Mouse (Mus musculus) liver, embryonic 12.5 days (tissue): Measurements from ENCODE around the gene Xpo5. TPM values are rescaled to one million over a fixed set of nuclear protein-coding genes. Genes with fewer than 3 reads are reported as not detected.

Experiments
- ATAC-seq: fragments of 200-750 bp; cut with Nextera tagmentation; 2 replicates; pipeline ENCODE4 v1.8.0; 2017; ENCODE audit warnings: moderate number of reproducible peaks, mild to moderate bottlenecking, moderate library complexity
- H3K27ac ChIP-seq: fragments of 300-500 bp; sonication (generic); 2 replicates; pipeline ENCODE4 v1.5.1; 2016; ENCODE audit warnings: mild to moderate bottlenecking
- H3K27me3 ChIP-seq: fragments of 300-500 bp; sonication (generic); replicated peaks from 2 replicates; pipeline ENCODE4 v1.6.1; 2016; ENCODE audit warnings: mild to moderate bottlenecking, moderate library complexity
- H3K36me3 ChIP-seq: fragments of 300-500 bp; sonication (generic); 2 replicates; pipeline ENCODE4 v1.6.1; 2016; ENCODE audit warnings: mild to moderate bottlenecking, moderate library complexity
- H3K4me1 ChIP-seq: fragments of 300-500 bp; sonication (generic); 2 replicates; pipeline ENCODE4 v1.6.1; 2016
- H3K4me2 ChIP-seq: fragments of 300-500 bp; sonication (generic); 2 replicates; pipeline ENCODE4 v1.6.1; 2016; ENCODE audit warnings: mild to moderate bottlenecking, moderate library complexity
- H3K4me3 ChIP-seq: fragments of 300-500 bp; sonication (generic); 2 replicates; pipeline ENCODE4 v1.5.1; 2016; ENCODE audit warnings: mild to moderate bottlenecking, moderate library complexity
- H3K9ac ChIP-seq: fragments of 300-500 bp; sonication (generic); 2 replicates; pipeline ENCODE4 v1.6.1; 2016; ENCODE audit warnings: mild to moderate bottlenecking, moderate library complexity
- H3K9me3 ChIP-seq: fragments of 300-500 bp; sonication (generic); replicated peaks from 2 replicates; pipeline ENCODE4 v1.6.1; 2016; ENCODE audit warnings: mild to moderate bottlenecking, moderate library complexity
- WGBS: fragments of 180-500 bp; shearing (Covaris S2); methylation state at CpG from one replicate; pipeline ENCODE4 v1.1.7; 2016; ENCODE audit not compliant: insufficient replicate concordance; 5-methylcytosine and 5-hydroxymethylcytosine counted together
- polyA plus RNA-seq: library from polyadenylated mRNA; unstranded; fragments of >200 nt; fragmentation: Nextera tagmentation; extraction: Ambion mirVana; gene quantifications from 2 replicates; pipeline ENCODE4 v1.2.1, GENCODE M21; 2016

Xpo5 gene
- polyA plus RNA-seq, 1 experiment from 2014 or later, result 34.9 TPM

GRCm38 (mm10) chr17:46265918-46266618 is 63.5 kb downstream of the Xpo5 start:
- H3K36me3 ChIP-seq, result peaks cover 94% of the 10 kb centered on the region
- ATAC-seq, result peak; percentile 36; the same call in 1 of the 2 replicates

GRCm38 (mm10) chr17:46266986-46267385 is 64.4 kb downstream of the Xpo5 start:
- Histone ChIP-seq H3K27me3 (no peaks in the 10 kb centered on the region), H3K36me3 (peaks cover 94% of the 10 kb centered on the region), H3K4me3 (no peak overlapping the region), H3K27ac (no peak overlapping the region), H3K4me1 (0 out of 2 replicates have a peak, but pooled peaks cover 5% of the 10 kb centered on the region), H3K4me2 (no peak overlapping the region), H3K9ac (no peak overlapping the region), H3K9me3 (no peaks in the 10 kb centered on the region)
- WGBS, result 65% methylated on average over 6 of the region's 6 CpGs
- ATAC-seq, result no peak

More at GRCm38 (mm10) chr17:46265918-46266618, 63.5 kb downstream of the Xpo5 start:
- Histone ChIP-seq H3K4me1 (0 out of 2 replicates have a peak, but pooled peaks cover 5% of the 10 kb centered on the region), H3K27ac (no peak overlapping the region), H3K27me3 (no peaks in the 10 kb centered on the region), H3K4me2 (no peak overlapping the region), H3K9ac (no peak overlapping the region), H3K9me3 (no peaks in the 10 kb centered on the region), H3K4me3 (no peak overlapping the region)
- WGBS, result 34% methylated on average over 14 of the region's 14 CpGs

GRCm38 (mm10) chr17:46267511-46267910 is 64.9 kb downstream of the Xpo5 start:
- H3K4me1 ChIP-seq, result 0 out of 2 replicates have a peak, but pooled peaks cover 5% of the 10 kb centered on the region
- 80% methylated on average over 7 of the region's 7 CpGs for WGBS
- H3K4me3 ChIP-seq, result no peak overlapping the region
- H3K27me3 ChIP-seq, result no peaks in the 10 kb centered on the region
- H3K27ac ChIP-seq, result no peak overlapping the region
- H3K4me2 ChIP-seq, result no peak overlapping the region
- H3K9ac ChIP-seq, result no peak overlapping the region
- H3K9me3 ChIP-seq, result no peaks in the 10 kb centered on the region
- ATAC-seq, result no peak
- peaks cover 94% of the 10 kb centered on the region for H3K36me3 ChIP-seq

- no peaks in the 10 kb centered on the region for H3K9me3 ChIP-seq
- 71% methylated on average over 10 of the region's 10 CpGs for WGBS
- no peak overlapping the region for H3K27ac ChIP-seq
- ATAC-seq, result no peak
- H3K4me3 ChIP-seq, result no peak overlapping the region
- no peak overlapping the region for H3K4me2 ChIP-seq
- H3K4me1 ChIP-seq, result 0 out of 2 replicates have a peak, but pooled peaks cover 5% of the 10 kb centered on the region
- H3K9ac ChIP-seq, result no peak overlapping the region
- H3K27me3 ChIP-seq, result no peaks in the 10 kb centered on the region
- peaks cover 91% of the 10 kb centered on the region for H3K36me3 ChIP-seq
Measured at GRCm38 (mm10) chr17:46268026-46268720, 65.6 kb downstream of the Xpo5 start.

GRCm38 (mm10) chr17:46269771-46270534 is 67.4 kb downstream of the Xpo5 start:
- no peaks in the 10 kb centered on the region for H3K9me3 ChIP-seq
- H3K4me1 ChIP-seq, result 0 out of 2 replicates have a peak, but pooled peaks cover 5% of the 10 kb centered on the region
- H3K27ac ChIP-seq, result no peak overlapping the region
- WGBS, result 79% methylated on average over 19 of the region's 19 CpGs
- no peaks in the 10 kb centered on the region for H3K27me3 ChIP-seq
- H3K4me3 ChIP-seq, result no peak overlapping the region
- no peak overlapping the region for H3K9ac ChIP-seq
- peaks cover 89% of the 10 kb centered on the region for H3K36me3 ChIP-seq
- no peak for ATAC-seq
- no peak overlapping the region for H3K4me2 ChIP-seq

- ATAC-seq, result no peak
- peaks cover 13% of the 10 kb centered on the region for H3K4me1 ChIP-seq
- no peak overlapping the region for H3K4me2 ChIP-seq
- H3K9ac ChIP-seq, result no peak overlapping the region
- no peak overlapping the region for H3K4me3 ChIP-seq
- no peaks in the 10 kb centered on the region for H3K27me3 ChIP-seq
- WGBS, result 77% methylated on average over 2 of the region's 2 CpGs
- H3K9me3 ChIP-seq, result no peaks in the 10 kb centered on the region
- no peak overlapping the region for H3K27ac ChIP-seq
- H3K36me3 ChIP-seq, result peaks cover 83% of the 10 kb centered on the region
Measured at GRCm38 (mm10) chr17:46272058-46272457, 69.5 kb downstream of the Xpo5 start.

- Histone ChIP-seq H3K27me3 (no peaks in the 10 kb centered on the region), H3K27ac (no peak overlapping the region), H3K4me1 (peaks cover 13% of the 10 kb centered on the region), H3K9me3 (no peaks in the 10 kb centered on the region), H3K36me3 (peaks cover 83% of the 10 kb centered on the region), H3K4me3 (no peak overlapping the region), H3K4me2 (no peak overlapping the region), H3K9ac (no peak overlapping the region)
- 76% methylated on average over 5 of the region's 5 CpGs for WGBS
- ATAC-seq, result no peak
Measured at GRCm38 (mm10) chr17:46272675-46273074, 70.1 kb downstream of the Xpo5 start.

- WGBS, result 75% methylated on average over 1 of the region's 1 CpGs
- no peaks in the 10 kb centered on the region for H3K27me3 ChIP-seq
- H3K36me3 ChIP-seq, result peaks cover 86% of the 10 kb centered on the region
- H3K4me3 ChIP-seq, result no peak overlapping the region
- no peak for ATAC-seq
- no peak overlapping the region for H3K4me2 ChIP-seq
- H3K9me3 ChIP-seq, result no peaks in the 10 kb centered on the region
- H3K9ac ChIP-seq, result no peak overlapping the region
- no peak overlapping the region for H3K27ac ChIP-seq
- H3K4me1 ChIP-seq, result peaks cover 13% of the 10 kb centered on the region
Measured at GRCm38 (mm10) chr17:46273803-46274236, 71.2 kb downstream of the Xpo5 start.

GRCm38 (mm10) chr17:46274465-46274864 is 71.9 kb downstream of the Xpo5 start:
- no peak overlapping the region for H3K27ac ChIP-seq
- H3K4me3 ChIP-seq, result no peak overlapping the region
- H3K9me3 ChIP-seq, result no peaks in the 10 kb centered on the region
- 76% methylated on average over 6 of the region's 6 CpGs for WGBS
- no peak for ATAC-seq
- no peak overlapping the region for H3K4me2 ChIP-seq
- H3K4me1 ChIP-seq, result peaks cover 13% of the 10 kb centered on the region
- H3K27me3 ChIP-seq, result no peaks in the 10 kb centered on the region
- no peak overlapping the region for H3K9ac ChIP-seq
- H3K36me3 ChIP-seq, result peaks cover 86% of the 10 kb centered on the region

GRCm38 (mm10) chr17:46275034-46275433 is 72.5 kb downstream of the Xpo5 start:
- Histone ChIP-seq H3K9me3 (no peaks in the 10 kb centered on the region), H3K4me2 (no peak overlapping the region), H3K4me1 (peaks cover 13% of the 10 kb centered on the region), H3K9ac (no peak overlapping the region), H3K36me3 (peaks cover 86% of the 10 kb centered on the region), H3K27me3 (no peaks in the 10 kb centered on the region), H3K4me3 (no peak overlapping the region), H3K27ac (no peak overlapping the region)
- WGBS, result 79% methylated on average over 6 of the region's 6 CpGs
- ATAC-seq, result no peak

- Histone ChIP-seq H3K27me3 (no peaks in the 10 kb centered on the region), H3K4me1 (peaks cover 13% of the 10 kb centered on the region), H3K9me3 (no peaks in the 10 kb centered on the region), H3K27ac (no peak overlapping the region), H3K4me2 (no peak overlapping the region), H3K4me3 (no peak overlapping the region), H3K9ac (no peak overlapping the region), H3K36me3 (peaks cover 86% of the 10 kb centered on the region)
- WGBS, result 63% methylated on average over 10 of the region's 10 CpGs
- ATAC-seq, result no peak
Measured at GRCm38 (mm10) chr17:46275506-46275905, 72.9 kb downstream of the Xpo5 start.

GRCm38 (mm10) chr17:46277586-46277985 is 75.0 kb downstream of the Xpo5 start:
- WGBS, result 77% methylated on average over 4 of the region's 4 CpGs
- Histone ChIP-seq H3K4me2 (no peak overlapping the region), H3K27ac (no peak overlapping the region; the same call in 1 of the 2 replicates), H3K27me3 (no peaks in the 10 kb centered on the region), H3K36me3 (peaks cover 72% of the 10 kb centered on the region), H3K4me1 (peaks cover 32% of the 10 kb centered on the region), H3K9me3 (no peaks in the 10 kb centered on the region), H3K4me3 (no peak overlapping the region), H3K9ac (no peak overlapping the region)
- no peak for ATAC-seq
